In the genomic region with DNA sequence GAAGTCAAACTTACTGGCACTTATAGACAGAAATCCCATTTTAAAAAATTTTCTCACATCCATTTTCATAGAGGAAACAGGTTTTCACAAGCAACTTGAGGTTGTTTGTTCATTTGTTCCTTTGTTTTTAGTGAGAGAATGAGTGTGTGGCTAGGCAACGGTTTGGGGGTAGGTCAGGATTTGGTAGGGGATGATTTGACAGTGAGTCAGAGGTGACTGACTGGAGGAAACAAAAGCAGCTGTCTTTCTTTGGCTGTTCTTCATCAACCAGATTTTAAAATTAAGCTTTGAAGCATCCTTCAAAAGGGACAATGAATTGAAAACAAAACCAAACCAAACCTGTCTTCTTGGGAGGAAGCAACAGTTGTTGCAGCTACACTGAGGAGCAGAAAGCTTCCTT, we compare ENCODE assay signal across 26 mouse cellular contexts. TPM values are rescaled to one million over a fixed set of nuclear protein-coding genes. Genes with fewer than 3 reads are reported as not detected.
"Had no signal": no experiment of that assay in that cellular context is flagged by ENCODE, and none has a peak within 500 bp of the region (broad histone marks: within the 10 kb centered on the region; RNA-seq: fewer than 3 reads in every experiment).

No protein-coding gene starts in this region.

- DNase-seq: lung, adult 18-20 months; lung, embryonic 14.5 days; lung, postnatal 14 days; lung, postnatal 36 days; retina, postnatal 1 day; right cerebral cortex, adult 18-20 months; right cerebral cortex, postnatal 25 days; right cerebral cortex, postnatal 4 days; spleen, adult 18-20 months; thymus, adult 18-20 months; thymus, postnatal 14 days; thymus, postnatal 36 days had no signal

- H3K9ac ChIP-seq: lung, embryonic 14.5 days; midbrain, embryonic 13.5 days; midbrain, embryonic 15.5 days; neural tube, embryonic 13.5 days; neural tube, embryonic 15.5 days had no signal

- H3K4me3 ChIP-seq: megakaryocyte, embryonic 14.5 days; midbrain, embryonic 13.5 days; midbrain, embryonic 15.5 days; neural tube, embryonic 13.5 days; neural tube, embryonic 15.5 days had no signal

- H3K4me1 ChIP-seq: megakaryocyte, embryonic 14.5 days; midbrain, embryonic 13.5 days; midbrain, embryonic 15.5 days; neural tube, embryonic 13.5 days; neural tube, embryonic 15.5 days had no signal

- ATAC-seq: midbrain, embryonic 13.5 days; midbrain, embryonic 15.5 days had no signal

- H3K9me3 ChIP-seq: midbrain, embryonic 13.5 days; midbrain, embryonic 15.5 days; neural tube, embryonic 13.5 days; neural tube, embryonic 15.5 days had no signal

- H3K4me2 ChIP-seq: lung, embryonic 14.5 days; midbrain, embryonic 11.5 days; midbrain, embryonic 13.5 days; midbrain, embryonic 15.5 days; neural tube, embryonic 13.5 days; neural tube, embryonic 15.5 days had no signal

- H3K27ac ChIP-seq: macrophage; midbrain, embryonic 13.5 days; midbrain, embryonic 15.5 days; neural tube, embryonic 13.5 days; neural tube, embryonic 15.5 days had no signal

- H3K27me3 ChIP-seq: megakaryocyte, embryonic 14.5 days; midbrain, embryonic 13.5 days; midbrain, embryonic 15.5 days; neural tube, embryonic 13.5 days; neural tube, embryonic 15.5 days had no signal

- H3K36me3 ChIP-seq: midbrain, embryonic 13.5 days; midbrain, embryonic 15.5 days; neural tube, embryonic 13.5 days; neural tube, embryonic 15.5 days had no signal

RNA-seq across cellular contexts. Expression of gene Myh1, which starts 0.5 kb away (rescaled TPM):
- total RNA-seq: megakaryocyte progenitor cell, adult 5-6 weeks; monocyte, adult 5-6 weeks had no signal
- polyA plus RNA-seq: lung, embryonic 14.5 days; lung, embryonic 16.5 days; macrophage; midbrain, embryonic 11.5 days; midbrain, embryonic 13.5 days; small intestine, adult 2 months had no signal

RNA-seq across cellular contexts. Expression of gene Myh2, which starts 28.5 kb away (rescaled TPM):
- total RNA-seq: megakaryocyte progenitor cell, adult 5-6 weeks; monocyte, adult 5-6 weeks had no signal
- polyA plus RNA-seq: liver, embryonic 16.5 days; lung, embryonic 14.5 days; lung, embryonic 16.5 days; macrophage; midbrain, embryonic 11.5 days; midbrain, embryonic 13.5 days; neural tube, embryonic 13.5 days; small intestine, adult 2 months; stomach, embryonic 14.5 days; thymus, postnatal 0 days had no signal

RNA-seq across cellular contexts. Expression of gene Myh4, which starts 38.5 kb away (rescaled TPM):
- total RNA-seq: megakaryocyte progenitor cell, adult 5-6 weeks; monocyte, adult 5-6 weeks had no signal
- polyA plus RNA-seq: lung, embryonic 14.5 days; lung, embryonic 16.5 days; macrophage; midbrain, embryonic 11.5 days; midbrain, embryonic 13.5 days; neural tube, embryonic 13.5 days; neural tube, embryonic 15.5 days; small intestine, adult 2 months; stomach, embryonic 14.5 days had no signal
